Mouse (Mus musculus): ENCODE results near the gene Cadps2.

- TF ChIP-seq CTCF (IDR thresholded peaks at IDR 0.05; ENCODE audit: low read depth, low read length), result no peak
- no peak for TF ChIP-seq POLR2A (IDR thresholded peaks at IDR 0.05; ENCODE audit: extremely low read depth, insufficient read depth, low read length)
Observed at GRCm38 (mm10) chr6:23740010-23740409, 99.2 kb downstream of the Cadps2 start.

Data from liver, adult 2 months (tissue).